Comparison of ENCODE assay signal across 9 mouse cellular contexts in the genomic region with DNA sequence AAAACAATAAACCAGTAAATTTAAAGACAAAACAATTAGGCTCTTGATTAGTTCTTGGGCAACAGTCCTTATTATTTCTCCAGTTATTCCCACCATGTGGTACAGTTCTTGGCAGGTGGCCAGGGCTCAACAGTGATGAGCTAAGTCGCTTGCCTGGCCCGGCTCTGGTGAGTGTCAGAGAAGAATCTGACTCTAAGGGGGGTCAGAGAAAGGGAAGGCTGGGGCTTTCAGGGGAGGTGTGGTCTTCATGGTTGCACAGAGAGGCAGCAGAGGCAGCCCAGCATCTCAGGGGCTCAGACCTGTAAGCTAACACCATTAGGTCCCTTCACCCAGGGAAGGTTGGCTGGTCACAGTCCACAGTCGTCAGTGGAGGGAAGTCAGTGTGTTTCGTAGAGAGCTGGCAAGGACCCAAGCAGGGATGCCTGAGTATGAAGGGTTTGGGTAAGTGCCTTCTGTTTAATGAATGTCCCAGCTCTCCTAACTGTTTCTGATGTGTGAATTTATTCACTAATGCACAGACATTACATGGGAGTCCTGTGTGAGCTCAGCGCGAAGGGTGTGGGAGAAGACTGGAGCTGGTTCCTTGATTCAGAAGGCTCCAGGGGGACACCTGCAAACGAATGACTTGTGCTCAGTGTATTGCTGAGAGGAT. TPM values are rescaled to one million over a fixed set of nuclear protein-coding genes. Genes with fewer than 3 reads are reported as not detected.
A peak's percentile ranks its signal among the peaks of the same experiment; 100 is the strongest.
DNase-seq lines count a peak whose midpoint lies in the region; ATAC-seq and TF ChIP-seq lines count a peak whose summit lies in the region.
"Had no signal": no experiment of that assay in that cellular context is flagged by ENCODE, and none has a peak within 500 bp of the region (broad histone marks: within the 10 kb centered on the region; RNA-seq: fewer than 3 reads in every experiment).

No protein-coding gene starts in this region.

- H3K4me2 ChIP-seq in liver, postnatal 0 days (ENCODE audit: low read depth, low read length): no peak overlapping the region
- no peak overlapping the region for H3K4me2 ChIP-seq in embryonic facial prominence, embryonic 14.5 days (ENCODE audit: low read depth, low read length)
- no peak overlapping the region for H3K4me2 ChIP-seq in limb, embryonic 13.5 days (replicated peaks)

- 61% methylated on average over 7 of the region's 7 CpGs for WGBS in liver, postnatal 0 days (ENCODE audit: insufficient replicate concordance)
- WGBS in embryonic facial prominence, embryonic 14.5 days: 31% methylated on average over 7 of the region's 7 CpGs
- WGBS in limb, embryonic 13.5 days: 29% methylated on average over 7 of the region's 7 CpGs

- no peak overlapping the region for H3K27ac ChIP-seq in liver, postnatal 0 days (ENCODE audit: low read depth)
- H3K27ac ChIP-seq in embryonic facial prominence, embryonic 14.5 days (replicated peaks; ENCODE audit: low read depth, low read length): no peak overlapping the region
- H3K27ac ChIP-seq in limb, embryonic 13.5 days: no peak overlapping the region

- H3K4me1 ChIP-seq in liver, postnatal 0 days (ENCODE audit: insufficient read depth): no peaks in the 10 kb centered on the region
- H3K4me1 ChIP-seq in embryonic facial prominence, embryonic 14.5 days (ENCODE audit: control insufficient read depth, insufficient read depth, low read length): peaks cover 12% of the 10 kb centered on the region; the same call in 1 of the 2 replicates
- peaks cover 19% of the 10 kb centered on the region for H3K4me1 ChIP-seq in limb, embryonic 13.5 days

- H3K9ac ChIP-seq in liver, postnatal 0 days (replicated peaks): no peak overlapping the region
- no peak overlapping the region for H3K9ac ChIP-seq in embryonic facial prominence, embryonic 14.5 days (ENCODE audit: low read depth, low read length)
- H3K9ac ChIP-seq in limb, embryonic 13.5 days: no peak overlapping the region

- no peak overlapping the region for H3K4me3 ChIP-seq in liver, postnatal 0 days (ENCODE audit: low read depth, low read length)
- H3K4me3 ChIP-seq in embryonic facial prominence, embryonic 14.5 days (ENCODE audit: low read depth, low read length): no peak overlapping the region
- no peak overlapping the region for H3K4me3 ChIP-seq in limb, embryonic 13.5 days

- no peaks in the 10 kb centered on the region for H3K9me3 ChIP-seq in liver, postnatal 0 days (ENCODE audit: low read length)
- no peaks in the 10 kb centered on the region for H3K9me3 ChIP-seq in embryonic facial prominence, embryonic 14.5 days (ENCODE audit: control insufficient read depth, low read length)
- H3K9me3 ChIP-seq in limb, embryonic 13.5 days: no peaks in the 10 kb centered on the region

- no peak for TF ChIP-seq EP300 in liver, postnatal 0 days (IDR thresholded peaks at IDR 0.05; ENCODE audit: low read depth)

- TF ChIP-seq CTCF in liver, postnatal 0 days (IDR thresholded peaks at IDR 0.05; ENCODE audit: low read depth): no peak

- no peak for ATAC-seq in liver, postnatal 0 days
- peak; percentile 66; the same call in 1 of the 2 replicates for ATAC-seq in embryonic facial prominence, embryonic 14.5 days (ENCODE audit: low read depth)
- peak; percentile 48 for ATAC-seq in limb, embryonic 13.5 days (ENCODE audit: low FRiP score, low read depth)
- no peak for ATAC-seq in erythroid progenitor cell, adult 5-6 weeks (replicated peaks; ENCODE audit: low FRiP score, poor library complexity, severe bottlenecking)

- peak; percentile 52 to 76 for DNase-seq in cerebellum, postnatal 25 days
- DNase-seq in cerebellum, adult 9-10 months: no peak
- peak; percentile 39 for DNase-seq in liver
- no peak for DNase-seq in liver, postnatal 0 days
- peak; percentile 84 for DNase-seq in embryonic facial prominence, embryonic 14.5 days (ENCODE audit: low spot score)
- no peak for DNase-seq in urinary bladder, postnatal 25 days (ENCODE audit: low spot score)

- no peaks in the 10 kb centered on the region for H3K36me3 ChIP-seq in liver, postnatal 0 days (replicated peaks; ENCODE audit: insufficient read depth, low read length)
- no peaks in the 10 kb centered on the region for H3K36me3 ChIP-seq in embryonic facial prominence, embryonic 14.5 days (ENCODE audit: control insufficient read depth, insufficient read depth, low read length)
- no peaks in the 10 kb centered on the region for H3K36me3 ChIP-seq in limb, embryonic 13.5 days

- no peaks in the 10 kb centered on the region for H3K27me3 ChIP-seq in liver, postnatal 0 days (ENCODE audit: insufficient read depth, low read length)
- H3K27me3 ChIP-seq in embryonic facial prominence, embryonic 14.5 days (replicated peaks; ENCODE audit: control insufficient read depth, insufficient read depth, low read length): no peaks in the 10 kb centered on the region
- 0 out of 2 replicates have a peak, but pooled peaks cover 7% of the 10 kb centered on the region for H3K27me3 ChIP-seq in limb, embryonic 13.5 days
- H3K27me3 ChIP-seq: CH12.LX had no signal

RNA-seq across cellular contexts. Expression of gene Cdh13, which starts 12.7 kb away (rescaled TPM):
- 0.53 and 0.77 TPM in 2 replicates for polyA plus RNA-seq in liver, postnatal 0 days (2015; fragmentation: Nextera tagmentation; extraction: Ambion mirVana)
- polyA plus RNA-seq in embryonic facial prominence, embryonic 14.5 days (2014; fragmentation: Nextera tagmentation; extraction: Ambion mirVana): 24.3 and 24.4 TPM in 2 replicates
- 14.5 and 15.7 TPM in 2 replicates for polyA plus RNA-seq in limb, embryonic 13.5 days (2015; fragmentation: Nextera tagmentation; extraction: Ambion mirVana)
- not detected in 2 replicates for total RNA-seq in erythroid progenitor cell, adult 5-6 weeks (2015; ENCODE audit: low replicate concordance)
- not detected in 2 replicates for total RNA-seq in erythroid progenitor cell, adult 5-6 weeks (2017; ENCODE audit: low replicate concordance)
- total RNA-seq: CH12.LX had no signal

Comparison
In these comparisons a context has a peak if more than half of its experiments do, and no peak if none do; other contexts are left out.
1. DNase-seq: peak in cerebellum, postnatal 25 days (2 of 2), liver (single experiment) and embryonic facial prominence, embryonic 14.5 days (single experiment); none in cerebellum, adult 9-10 months (single experiment), liver, postnatal 0 days (single experiment) and urinary bladder, postnatal 25 days (single experiment).
2. ATAC-seq: peak in embryonic facial prominence, embryonic 14.5 days (single experiment) and limb, embryonic 13.5 days (single experiment); none in liver, postnatal 0 days (single experiment) and erythroid progenitor cell, adult 5-6 weeks (single experiment).